Mouse (Mus musculus): ENCODE results near the gene Cpne1.

The Cpne1 gene

GRCm38 (mm10) chr2:156080391-156080790, 31.4 kb downstream of the Cpne1 start:
- no peak for DNase-seq (ENCODE audit: low read depth in 1 of 2, low spot score in 2 of 2)

DNA sequence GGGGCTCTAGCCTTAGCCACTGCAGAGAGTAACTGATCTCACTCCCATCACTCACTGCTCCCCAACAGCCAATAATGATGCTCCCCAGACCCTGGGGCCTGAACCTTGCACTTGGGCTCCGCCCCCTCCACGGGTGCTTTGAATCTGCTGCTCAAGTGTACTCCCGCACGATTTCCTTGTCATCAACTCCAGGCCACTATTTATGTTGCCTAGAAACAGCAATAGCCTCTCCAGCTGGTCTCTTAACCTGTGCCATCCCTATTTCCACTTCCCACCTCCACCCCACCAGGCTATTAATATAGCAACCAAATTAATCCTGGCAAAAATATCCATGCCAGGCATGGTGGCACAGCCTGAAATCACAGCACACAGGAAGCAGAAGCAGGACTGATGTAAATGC, 32.1 kb downstream of the Cpne1 start:
- DNase-seq (ENCODE audit: low read depth in 1 of 2, low spot score in 2 of 2), result no peak

DNA sequence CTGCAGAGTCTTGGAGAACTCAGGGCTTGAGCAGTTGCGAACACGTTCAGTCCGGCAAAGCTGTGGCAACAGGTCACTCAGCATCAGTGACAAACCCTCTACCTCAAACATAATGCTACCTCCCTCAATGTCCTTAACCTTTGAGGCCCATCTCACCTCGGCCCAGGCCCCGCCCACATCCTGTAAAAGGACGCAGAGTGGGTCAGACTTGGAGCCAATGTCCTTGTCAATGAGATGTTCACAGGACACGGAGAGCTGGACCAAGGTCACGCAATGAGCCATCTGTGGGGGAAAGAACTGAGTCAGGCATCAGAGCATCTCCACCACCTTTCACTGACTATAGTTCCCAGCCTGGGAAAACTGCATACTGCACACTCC, 32.6 kb downstream of the Cpne1 start:
- no peak for DNase-seq (ENCODE audit: low read depth in 1 of 2, low spot score in 2 of 2)

DNA sequence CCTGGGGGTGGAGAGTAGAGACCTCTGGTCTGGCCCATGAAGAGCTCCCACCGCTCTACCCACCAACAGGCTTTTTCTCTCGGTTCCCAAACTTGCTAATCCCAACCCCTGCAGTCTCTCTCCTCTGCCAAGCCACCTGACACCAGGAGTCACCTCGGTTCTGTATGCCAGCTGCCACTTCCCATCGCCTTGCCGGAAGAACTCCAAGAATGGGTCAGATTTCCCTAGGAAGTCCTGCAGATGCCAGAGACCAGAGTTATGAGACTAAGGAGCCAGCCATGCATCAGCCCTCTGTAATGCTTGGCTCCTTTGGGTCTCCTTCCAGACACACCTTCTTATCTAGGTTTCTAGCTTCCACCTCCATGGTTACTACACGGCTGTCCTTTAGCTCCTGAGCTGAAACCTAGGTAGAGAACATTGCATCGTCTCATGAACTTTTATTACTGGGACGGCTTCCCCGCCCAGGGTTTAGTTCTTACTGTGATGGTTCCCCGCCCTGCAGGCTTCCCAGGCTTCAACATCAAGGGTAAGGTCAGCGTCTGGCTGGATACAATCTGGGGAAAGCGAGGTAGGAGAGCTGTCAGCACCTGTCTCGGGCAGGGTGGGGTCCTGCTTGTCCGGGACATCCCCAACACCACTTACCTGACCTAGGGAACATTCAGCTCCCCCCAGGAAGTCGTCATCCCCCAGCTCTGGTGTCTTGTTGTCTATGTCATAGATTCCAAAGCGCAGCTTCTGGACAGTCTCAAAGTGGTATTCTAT, 33.2 kb downstream of the Cpne1 start:
- DNase-seq (ENCODE audit: low read depth in 1 of 2, low spot score in 2 of 2), result no peak

- no peak for DNase-seq (ENCODE audit: low read depth in 1 of 2, low spot score in 2 of 2)
These were observed 34.3 kb downstream of the Cpne1 start for GRCm38 (mm10) chr2:156077461-156077860.

GRCm38 (mm10) chr2:156073725-156074124, 38.0 kb downstream of the Cpne1 start:
- no peak for DNase-seq (ENCODE audit: low read depth in 1 of 2, low spot score in 2 of 2)

- no peak for DNase-seq (ENCODE audit: low read depth in 1 of 2, low spot score in 2 of 2)
These were observed 40.5 kb downstream of the Cpne1 start for GRCm38 (mm10) chr2:156071236-156071635.

- no peak for DNase-seq (ENCODE audit: low read depth in 1 of 2, low spot score in 2 of 2)
These were observed 43.8 kb downstream of the Cpne1 start for GRCm38 (mm10) chr2:156067916-156068315.

DNA sequence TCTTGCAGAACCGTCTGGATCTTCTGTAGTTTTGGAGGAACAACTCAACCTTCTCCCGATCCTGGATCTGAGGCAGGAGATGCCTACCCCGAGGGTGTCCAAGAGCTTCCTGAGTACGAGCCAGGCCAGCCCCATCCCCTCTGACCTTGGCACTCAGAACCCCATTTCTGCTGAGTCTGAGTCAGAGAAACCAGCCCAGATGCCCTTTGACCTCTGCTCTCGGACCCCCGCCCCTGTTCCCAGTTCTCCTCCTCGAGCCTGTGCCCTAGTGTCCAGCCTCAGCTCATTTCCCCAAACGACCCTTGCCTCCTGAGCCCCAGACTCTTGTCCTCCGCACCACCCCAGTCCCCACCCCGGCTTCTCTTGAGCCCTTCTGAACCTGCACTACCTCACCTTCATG, 45.6 kb downstream of the Cpne1 start:
- DNase-seq (ENCODE audit: low read depth in 1 of 2, low spot score in 2 of 2), result no peak

DNA sequence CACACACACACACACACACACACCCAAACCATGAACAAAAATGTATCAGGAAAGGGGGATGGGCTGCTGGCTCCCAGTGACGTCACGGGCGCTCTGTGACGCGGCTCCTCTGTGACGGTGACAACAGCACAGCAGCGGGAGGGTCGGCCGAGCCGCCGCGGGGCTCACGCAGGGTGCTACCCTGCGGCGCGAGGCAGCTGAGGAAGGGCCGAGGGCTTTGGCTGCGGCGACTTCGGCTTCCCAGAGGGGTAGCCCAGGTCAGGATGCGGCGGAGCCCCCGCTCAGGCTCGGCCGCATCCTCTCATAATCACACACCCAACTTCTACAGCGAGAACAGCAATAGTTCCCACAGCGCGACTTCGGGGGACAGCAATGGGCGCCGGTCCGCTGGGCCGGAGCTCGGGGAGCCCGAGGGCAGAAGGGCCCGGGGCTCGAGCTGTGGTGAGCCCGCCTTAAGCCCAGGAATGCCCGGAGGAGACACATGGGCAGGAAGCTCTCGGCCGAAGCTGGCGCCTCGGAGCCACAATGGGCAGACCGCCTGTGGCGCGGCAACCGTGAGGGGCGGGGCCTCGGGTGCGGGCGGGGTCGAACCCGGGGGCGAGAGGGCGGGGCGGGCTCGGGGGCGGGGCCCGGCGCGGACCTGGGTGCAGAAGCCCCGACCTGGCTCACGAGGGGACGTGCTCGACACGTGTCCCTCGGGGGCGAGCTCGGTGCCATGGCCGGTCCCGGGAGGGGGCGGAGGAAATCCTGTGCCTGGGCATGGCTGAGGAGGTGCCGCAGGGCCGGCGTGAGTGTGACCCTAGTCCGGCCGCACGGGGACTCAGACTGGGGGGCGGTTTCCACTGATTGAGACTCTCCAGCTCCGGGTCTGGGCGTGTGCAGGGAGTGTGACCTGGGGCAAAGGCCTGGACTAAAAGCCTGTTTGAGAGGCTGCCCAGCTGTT, 46.4 kb downstream of the Cpne1 start, which contains the start of gene Spag4:
Gene Spag4, plus strand, starts transcription at position 77 of the 943 bp plus-strand sequence.
- peak; percentile 8 to 56 for DNase-seq (ENCODE audit: low read depth in 1 of 2, low spot score in 2 of 2)

DNA sequence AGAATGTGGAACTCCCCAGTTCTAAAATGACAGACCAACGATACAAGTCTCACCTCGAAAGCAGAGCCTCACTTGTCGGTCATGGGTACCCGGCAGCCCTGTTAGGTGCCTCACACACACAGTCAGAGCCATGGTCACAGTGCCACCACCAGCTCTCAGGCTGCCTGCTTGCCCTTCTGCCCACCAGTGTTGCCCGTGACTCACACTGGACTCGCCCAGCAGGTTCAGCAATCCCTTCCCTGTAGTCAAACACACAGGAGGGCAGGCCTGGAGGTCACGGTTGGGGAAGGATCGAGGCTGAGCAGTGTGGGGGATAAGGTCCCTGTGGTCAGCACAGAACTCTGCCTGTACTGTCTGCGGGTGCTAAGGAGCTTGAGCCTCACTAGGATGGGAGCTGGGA, 58.9 kb downstream of the Cpne1 start, which contains the start of gene Fer1l4:
Gene Fer1l4, minus strand, starts transcription at position 132 of the 400 bp plus-strand sequence.
- no peak for DNase-seq (ENCODE audit: low read depth in 1 of 2, low spot score in 2 of 2)

DNA sequence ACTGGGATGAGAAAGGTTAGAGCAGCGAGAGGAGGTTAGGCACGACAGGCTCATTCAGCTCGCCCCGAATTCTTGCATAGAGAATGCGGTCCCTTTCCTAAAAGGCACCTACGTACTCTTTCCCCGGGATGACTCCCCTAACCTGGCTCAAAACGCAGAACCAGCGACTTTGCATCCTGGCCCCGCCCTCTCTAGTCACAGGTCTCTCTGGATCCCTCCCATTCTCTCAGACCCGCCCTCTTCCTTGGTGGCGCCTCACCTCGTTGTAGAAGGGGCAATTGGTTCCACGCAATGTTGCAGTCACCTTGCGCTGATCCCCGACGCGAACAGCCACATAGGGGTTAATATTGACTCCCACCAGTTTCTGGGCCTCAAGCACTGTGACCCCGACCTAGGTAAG, 63.8 kb downstream of the Cpne1 start:
- DNase-seq (ENCODE audit: low read depth in 1 of 2, low spot score in 2 of 2), result no peak

DNA sequence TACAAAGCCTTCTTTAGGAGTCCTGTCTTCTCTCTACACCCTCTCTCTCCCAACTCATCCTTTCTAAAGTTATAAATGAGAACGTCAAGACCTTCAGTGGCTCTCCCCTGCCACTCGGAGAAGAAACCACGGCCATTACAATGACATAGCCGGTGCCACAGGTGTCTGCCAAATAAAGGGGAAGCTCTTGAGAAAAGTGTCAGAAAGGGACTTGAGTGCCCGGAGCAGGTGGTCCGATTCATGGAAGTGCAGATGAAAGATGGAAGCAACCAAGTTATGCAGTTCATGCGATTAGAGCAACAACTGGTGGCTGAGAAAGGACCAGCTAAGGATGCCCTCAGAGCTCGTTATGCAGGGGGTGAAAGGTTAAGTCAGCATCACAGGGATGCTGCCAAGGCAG, 68.9 kb downstream of the Cpne1 start:
- no peak for DNase-seq (ENCODE audit: low read depth in 1 of 2, low spot score in 2 of 2)

DNA sequence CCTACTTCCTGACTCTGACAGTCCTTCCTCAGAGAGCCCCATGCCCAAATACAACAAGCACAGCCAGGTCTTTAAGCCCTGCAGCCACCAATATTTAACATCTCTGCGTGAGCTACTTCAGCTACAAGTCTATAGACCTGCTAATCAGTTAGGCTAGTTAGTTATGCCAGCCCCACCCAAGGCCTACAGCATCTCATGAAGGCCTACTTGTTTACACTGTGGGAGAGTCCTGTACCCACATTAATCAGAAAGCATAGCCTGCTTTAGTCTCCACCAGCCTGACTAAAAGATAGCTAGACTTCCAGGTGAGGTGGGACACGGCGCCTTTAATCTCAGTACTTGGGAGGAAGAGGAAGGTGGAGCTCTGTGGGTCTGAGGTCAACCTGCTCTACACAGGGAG, 72.4 kb downstream of the Cpne1 start:
- DNase-seq (ENCODE audit: low read depth in 1 of 2, low spot score in 2 of 2), result no peak

- DNase-seq (ENCODE audit: low read depth in 1 of 2, low spot score in 2 of 2), result no peak
These were observed 86.3 kb downstream of the Cpne1 start for GRCm38 (mm10) chr2:156025482-156025881.
